Mouse (Mus musculus) thymus, adult 18-20 months (tissue): ENCODE measurements around the gene Sema3a.
"Not testable (repeated sequence)": the region's sequence is repeated elsewhere in the genome, so short reads cannot be mapped to it uniquely, and the experiment has no call there.

Source experiments
- DNase-seq, 2 experiments: peaks; one replicate each; pipeline ENCODE4 v3.0.0; 2022; ENCODE audit warnings: mixed read lengths in 2 of 2

The Sema3a gene

GRCm38 (mm10) chr5:13573867-13574266 lies 448.7 kb downstream of the Sema3a start:
- no peak for DNase-seq

GRCm38 (mm10) chr5:13579123-13579522 lies 453.9 kb downstream of the Sema3a start:
- no peak for DNase-seq

- DNase-seq = no peak
Measured at GRCm38 (mm10) chr5:13585559-13586207, 460.5 kb downstream of the Sema3a start.

- no peak for DNase-seq
Measured at GRCm38 (mm10) chr5:13594422-13594821, 469.2 kb downstream of the Sema3a start.

- no peak for DNase-seq
Measured at GRCm38 (mm10) chr5:13611631-13612030, 486.4 kb downstream of the Sema3a start.

- no peak for DNase-seq
Measured at GRCm38 (mm10) chr5:13612088-13612487, 486.9 kb downstream of the Sema3a start.

- not testable (repeated sequence) for DNase-seq
Measured at GRCm38 (mm10) chr5:13614575-13614974, 489.4 kb downstream of the Sema3a start.

- no peak for DNase-seq
Measured at GRCm38 (mm10) chr5:13615907-13616306, 490.7 kb downstream of the Sema3a start.

GRCm38 (mm10) chr5:13622578-13622977 lies 497.4 kb downstream of the Sema3a start:
- DNase-seq = no peak

- DNase-seq = no peak
Measured at GRCm38 (mm10) chr5:13624754-13625153, 499.5 kb downstream of the Sema3a start.

- DNase-seq = no peak
Measured at GRCm38 (mm10) chr5:13626093-13626492, 500.9 kb downstream of the Sema3a start.

- DNase-seq = no peak
Measured at GRCm38 (mm10) chr5:13628606-13629311, 503.5 kb downstream of the Sema3a start.

GRCm38 (mm10) chr5:13629916-13630315 lies 504.7 kb downstream of the Sema3a start:
- DNase-seq = no peak

- no peak for DNase-seq
Measured at GRCm38 (mm10) chr5:13630692-13631091, 505.5 kb downstream of the Sema3a start.

GRCm38 (mm10) chr5:13636237-13636636 lies 511.0 kb downstream of the Sema3a start:
- no peak for DNase-seq
